Mouse (Mus musculus): ENCODE results near the gene Stum. TPM values are rescaled to one million over a fixed set of nuclear protein-coding genes. Genes with fewer than 3 reads are reported as not detected.
"Not testable (repeated sequence)": the region's sequence is repeated elsewhere in the genome, so short reads cannot be mapped to it uniquely, and the experiment has no call there.

Stum gene
- 5.0 and 5.8 TPM in 2 replicates for polyA plus RNA-seq (2012; rRNA removed)

- DNase-seq (ENCODE audit: low read depth), result no peak
These were observed at the start of gene Stum for GRCm38 (mm10) chr1:180483399-180484291. TSS of gene Stum (minus strand) at chr1:180483504.

- no peak for DNase-seq (ENCODE audit: low read depth)
These were observed 49.4 kb upstream of the Stum start for GRCm38 (mm10) chr1:180532671-180533070.

GRCm38 (mm10) chr1:180530457-180531263, 47.4 kb upstream of the Stum start:
- no peak for DNase-seq (ENCODE audit: low read depth)

- no peak for DNase-seq (ENCODE audit: low read depth)
These were observed 46.5 kb upstream of the Stum start for GRCm38 (mm10) chr1:180529847-180530246.

- no peak for DNase-seq (ENCODE audit: low read depth)
These were observed 42.0 kb upstream of the Stum start for GRCm38 (mm10) chr1:180525301-180525700.

GRCm38 (mm10) chr1:180523320-180523719, 40.0 kb upstream of the Stum start:
- DNase-seq (ENCODE audit: low read depth), result no peak

GRCm38 (mm10) chr1:180520190-180520589, 36.9 kb upstream of the Stum start:
- no peak for DNase-seq (ENCODE audit: low read depth)

- DNase-seq (ENCODE audit: low read depth), result no peak
These were observed 36.2 kb upstream of the Stum start for GRCm38 (mm10) chr1:180519520-180519919.

- DNase-seq (ENCODE audit: low read depth), result not testable (repeated sequence)
These were observed 35.6 kb upstream of the Stum start for GRCm38 (mm10) chr1:180518899-180519298.

- DNase-seq (ENCODE audit: low read depth), result no peak
These were observed 35.1 kb upstream of the Stum start for GRCm38 (mm10) chr1:180518412-180518811.

- DNase-seq (ENCODE audit: low read depth), result no peak
These were observed 34.2 kb upstream of the Stum start for GRCm38 (mm10) chr1:180517390-180518054.

- no peak for DNase-seq (ENCODE audit: low read depth)
These were observed 30.8 kb upstream of the Stum start for GRCm38 (mm10) chr1:180514077-180514476.

- no peak for DNase-seq (ENCODE audit: low read depth)
These were observed 27.6 kb upstream of the Stum start for GRCm38 (mm10) chr1:180510879-180511278.

GRCm38 (mm10) chr1:180510442-180510841, 27.1 kb upstream of the Stum start:
- no peak for DNase-seq (ENCODE audit: low read depth)

- no peak for DNase-seq (ENCODE audit: low read depth)
These were observed 25.4 kb upstream of the Stum start for GRCm38 (mm10) chr1:180508662-180509061.

- no peak for DNase-seq (ENCODE audit: low read depth)
These were observed 24.0 kb upstream of the Stum start for GRCm38 (mm10) chr1:180507291-180507791.

- DNase-seq (ENCODE audit: low read depth), result no peak
These were observed 23.0 kb upstream of the Stum start for GRCm38 (mm10) chr1:180506341-180506740.

GRCm38 (mm10) chr1:180504899-180505298, 21.6 kb upstream of the Stum start:
- DNase-seq (ENCODE audit: low read depth), result no peak

GRCm38 (mm10) chr1:180503484-180503883, 20.2 kb upstream of the Stum start:
- DNase-seq (ENCODE audit: low read depth), result no peak

- DNase-seq (ENCODE audit: low read depth), result no peak
These were observed 19.3 kb upstream of the Stum start for GRCm38 (mm10) chr1:180502566-180502965.

- DNase-seq (ENCODE audit: low read depth), result no peak
These were observed 17.3 kb upstream of the Stum start for GRCm38 (mm10) chr1:180500641-180501040.

- DNase-seq (ENCODE audit: low read depth), result no peak
These were observed 16.9 kb upstream of the Stum start for GRCm38 (mm10) chr1:180500218-180500617.

Measured in gonadal fat pad, adult 2 months (tissue).